Mouse (Mus musculus) MEL (cell line): ENCODE results near the gene Prss21.

Experiments
- CTCF ChIP-seq, 3 experiments: IDR thresholded peaks in 2 of 3; conservative IDR thresholded peaks in 1 of 3; 2 replicates each; pipeline ENCODE4 v1.5.1; 2011 to 2012; ENCODE audit warnings: low read length in 3 of 3, low read depth in 2 of 3, mild to moderate bottlenecking in 2 of 3, improper control_type of control experiment in 1 of 3, inconsistent platforms in 1 of 3, mixed read lengths in 1 of 3, moderate library complexity in 1 of 3; ENCODE audit not compliant: control insufficient read depth in 1 of 3, insufficient read depth in 1 of 3, poor library complexity in 1 of 3, severe bottlenecking in 1 of 3
- MAFK ChIP-seq: IDR thresholded peaks from 2 replicates; pipeline ENCODE4 v1.6.1; 2011; ENCODE audit warnings: low read depth, mild to moderate bottlenecking, low read length, improper control_type of control experiment, borderline replicate concordance
- MYB ChIP-seq: IDR thresholded peaks from 2 replicates; pipeline ENCODE4 v1.6.1; 2011; ENCODE audit warnings: mild to moderate bottlenecking, low read depth, low read length, improper control_type of control experiment
- POLR2A ChIP-seq, 2 experiments: IDR thresholded peaks; 2 replicates each; pipeline ENCODE4 v1.6.1; 2011 to 2012; ENCODE audit warnings: low read length in 2 of 2, mild to moderate bottlenecking in 2 of 2, control low read depth in 1 of 2, improper control_type of control experiment in 1 of 2, low read depth in 1 of 2, moderate library complexity in 1 of 2; ENCODE audit not compliant: control insufficient read depth in 1 of 2, insufficient read depth in 1 of 2, poor library complexity in 1 of 2
- TAL1 ChIP-seq: IDR thresholded peaks from 2 replicates; pipeline ENCODE4 v1.6.1; 2012; ENCODE audit warnings: mild to moderate bottlenecking, inconsistent platforms, low read length, moderate library complexity, mixed read lengths
- ZC3H11A ChIP-seq: IDR thresholded peaks from 2 replicates; pipeline ENCODE4 v1.6.1; 2012; ENCODE audit warnings: low read depth, mild to moderate bottlenecking, inconsistent platforms, low read length, improper control_type of control experiment
- ZMIZ1 ChIP-seq: IDR thresholded peaks from 2 replicates; pipeline ENCODE4 v1.6.1; 2012; ENCODE audit warnings: low read depth, mild to moderate bottlenecking, inconsistent platforms, low read length, improper control_type of control experiment, moderate library complexity

- TF ChIP-seq CTCF (IDR thresholded peaks at IDR 0.05 in 2 of 3, conservative IDR thresholded peaks at IDR 0.05 in 1 of 3; ENCODE audit: control insufficient read depth in 1 of 3, insufficient read depth in 1 of 3, low read depth in 2 of 3, low read length in 3 of 3, poor library complexity in 1 of 3, severe bottlenecking in 1 of 3) (no peak), ZMIZ1 (no peak), TAL1 (no peak), ZC3H11A (no peak), MAFK (no peak), POLR2A (IDR thresholded peaks at IDR 0.05; ENCODE audit: control insufficient read depth in 1 of 2, insufficient read depth in 1 of 2, low read depth in 1 of 2, low read length in 2 of 2, poor library complexity in 1 of 2) (no peak), MYB (no peak)
Observed at GRCm38 (mm10) chr17:23823018-23823417, 44.8 kb upstream of the Prss21 start.
